Mouse (Mus musculus): ENCODE data around the gene Ccnt1. TPM values are rescaled to one million over a fixed set of nuclear protein-coding genes. Genes with fewer than 3 reads are reported as not detected.

Ccnt1 gene
- total RNA-seq, 1 experiment: 59.1 TPM

DNA sequence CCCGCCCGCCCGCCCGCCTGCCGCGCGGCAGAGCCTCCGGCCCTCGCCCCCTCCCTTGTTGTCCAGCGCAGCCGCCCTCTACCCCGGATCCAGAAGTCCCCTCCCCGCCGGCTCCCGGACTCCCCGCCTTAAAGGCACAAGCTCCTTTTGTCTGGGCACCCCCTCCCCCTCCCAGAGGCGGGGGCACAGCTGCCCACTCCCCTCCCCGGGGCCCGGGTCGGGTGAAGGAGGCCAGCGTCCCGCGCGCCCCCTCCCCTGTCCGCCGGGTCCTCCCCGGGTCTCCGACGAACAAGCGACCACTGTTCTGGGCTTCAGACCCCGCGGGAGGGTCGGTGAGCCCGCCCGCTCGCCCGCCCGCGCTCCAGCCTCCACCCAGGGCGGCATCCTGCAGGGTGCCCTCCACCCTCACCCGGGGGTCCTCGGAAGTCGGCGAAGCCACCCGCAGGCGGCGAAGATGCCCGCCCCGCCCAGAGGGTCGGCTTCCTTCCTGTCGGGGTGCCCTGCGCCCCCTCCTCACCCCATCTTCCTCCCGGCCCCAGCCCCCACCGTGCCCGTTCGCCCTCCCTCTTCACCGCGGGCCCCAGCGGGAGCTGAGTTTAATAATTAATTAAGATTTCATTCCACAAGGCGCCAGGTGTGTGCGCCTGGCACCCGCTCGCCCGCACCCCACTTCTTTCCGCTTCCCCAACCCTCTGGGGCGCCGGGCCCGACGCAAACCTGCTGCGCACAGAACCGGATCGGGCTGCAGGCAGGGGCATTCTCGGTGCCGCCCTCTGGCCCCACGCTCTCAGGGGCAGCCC, 38.8 kb upstream of the Ccnt1 start, which contains the start of gene Adcy6:
Gene Adcy6 (minus strand): TSS at position 746 of the 800 bp plus-strand sequence.
- H3K4me1 ChIP-seq (ENCODE audit: control insufficient read depth in 2 of 2, insufficient read depth in 2 of 2, low read length in 2 of 2, poor library complexity in 1 of 2): peaks cover 0 to 2% of the 10 kb centered on the region in 2 experiments; a peak in 1 of 4 replicates
- in situ Hi-C loops (cut with MboI; ENCODE audit: low sequenced_read_pairs in 2 of 2, unreplicated experiment in 2 of 2): no loop called here
- H3K4me3 ChIP-seq (ENCODE audit: insufficient read depth in 1 of 2, low read depth in 1 of 2, low read length in 2 of 2, poor library complexity in 1 of 2, severe bottlenecking in 1 of 2): peak within 1 kb of the TSS; percentile 84 to 85
- no peaks in the 10 kb centered on the region for H3K9me3 ChIP-seq (ENCODE audit: control insufficient read depth, insufficient read depth, low read depth, low read length)
- H3K9ac ChIP-seq (ENCODE audit: insufficient read depth, low read depth, low read length, poor library complexity, severe bottlenecking): peak within 1 kb of the TSS; percentile 68
- no peak for DNase-seq (ENCODE audit: low read depth, low spot score)
- TF ChIP-seq HCFC1 (IDR thresholded peaks at IDR 0.05; ENCODE audit: borderline replicate concordance, insufficient read depth, low read length) (no peak), ZC3H11A (IDR thresholded peaks at IDR 0.05; ENCODE audit: borderline replicate concordance, low read depth, low read length) (no peak), MAFK (IDR thresholded peaks at IDR 0.05; ENCODE audit: insufficient read depth, low read depth, low read length) (no peak), CHD2 (IDR thresholded peaks at IDR 0.05; ENCODE audit: low read depth, low read length) (no peak), ZNF384 (IDR thresholded peaks at IDR 0.05; ENCODE audit: low read depth, low read length) (no peak)
- no peak within 1 kb of the TSS for H3K27ac ChIP-seq (ENCODE audit: insufficient read depth, low read depth, low read length, poor library complexity, severe bottlenecking)
- no peaks in the 10 kb centered on the region for H3K36me3 ChIP-seq (ENCODE audit: control insufficient read depth, insufficient read depth, low read length, poor library complexity, severe bottlenecking)

DNA sequence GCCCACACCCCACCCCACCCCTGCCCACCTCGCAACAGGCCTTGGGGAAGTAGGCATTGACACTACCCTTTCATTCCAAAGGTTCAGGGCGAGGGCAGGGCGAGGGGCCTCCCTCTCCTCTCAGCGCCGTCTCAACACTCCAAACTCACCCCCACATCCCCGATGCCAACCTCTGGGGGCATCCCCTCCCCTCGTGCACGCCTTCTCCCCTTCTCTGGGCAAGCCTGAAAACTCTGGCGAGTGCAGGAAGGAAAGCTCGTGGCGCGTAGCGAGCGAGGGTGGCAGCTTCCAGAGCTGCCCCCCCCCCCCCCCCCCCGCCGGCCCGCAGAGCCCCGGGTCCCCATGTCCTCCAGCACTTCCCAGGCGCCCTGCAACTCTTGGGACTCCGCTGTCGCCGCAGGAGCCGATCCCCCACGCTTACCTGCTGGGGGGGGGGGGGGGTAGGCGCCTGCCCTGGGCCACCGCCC, 38.1 kb upstream of the Ccnt1 start:
- in situ Hi-C loops (cut with MboI; ENCODE audit: low sequenced_read_pairs in 2 of 2, unreplicated experiment in 2 of 2): no loop called here
- Histone ChIP-seq H3K9ac (ENCODE audit: insufficient read depth, low read depth, low read length, poor library complexity, severe bottlenecking) (peak overlapping the region; percentile 23; the same call in 1 of the 2 replicates), H3K9me3 (ENCODE audit: control insufficient read depth, insufficient read depth, low read depth, low read length) (no peaks in the 10 kb centered on the region), H3K36me3 (ENCODE audit: control insufficient read depth, insufficient read depth, low read length, poor library complexity, severe bottlenecking) (no peaks in the 10 kb centered on the region), H3K4me1 (ENCODE audit: control insufficient read depth in 2 of 2, insufficient read depth in 2 of 2, low read length in 2 of 2, poor library complexity in 1 of 2) (peaks cover 0 to 6% of the 10 kb centered on the region in 2 experiments; a peak in 1 of 4 replicates), H3K27ac (ENCODE audit: insufficient read depth, low read depth, low read length, poor library complexity, severe bottlenecking) (no peak overlapping the region), H3K4me3 (ENCODE audit: insufficient read depth in 1 of 2, low read depth in 1 of 2, low read length in 2 of 2, poor library complexity in 1 of 2, severe bottlenecking in 1 of 2) (peak overlapping the region; percentile 84 to 85)
- no peak for DNase-seq (ENCODE audit: low read depth, low spot score)
- TF ChIP-seq ZNF384 (IDR thresholded peaks at IDR 0.05; ENCODE audit: low read depth, low read length) (no peak), ZC3H11A (IDR thresholded peaks at IDR 0.05; ENCODE audit: borderline replicate concordance, low read depth, low read length) (no peak), HCFC1 (IDR thresholded peaks at IDR 0.05; ENCODE audit: borderline replicate concordance, insufficient read depth, low read length) (no peak), MAFK (IDR thresholded peaks at IDR 0.05; ENCODE audit: insufficient read depth, low read depth, low read length) (no peak), CHD2 (IDR thresholded peaks at IDR 0.05; ENCODE audit: low read depth, low read length) (no peak)

DNA sequence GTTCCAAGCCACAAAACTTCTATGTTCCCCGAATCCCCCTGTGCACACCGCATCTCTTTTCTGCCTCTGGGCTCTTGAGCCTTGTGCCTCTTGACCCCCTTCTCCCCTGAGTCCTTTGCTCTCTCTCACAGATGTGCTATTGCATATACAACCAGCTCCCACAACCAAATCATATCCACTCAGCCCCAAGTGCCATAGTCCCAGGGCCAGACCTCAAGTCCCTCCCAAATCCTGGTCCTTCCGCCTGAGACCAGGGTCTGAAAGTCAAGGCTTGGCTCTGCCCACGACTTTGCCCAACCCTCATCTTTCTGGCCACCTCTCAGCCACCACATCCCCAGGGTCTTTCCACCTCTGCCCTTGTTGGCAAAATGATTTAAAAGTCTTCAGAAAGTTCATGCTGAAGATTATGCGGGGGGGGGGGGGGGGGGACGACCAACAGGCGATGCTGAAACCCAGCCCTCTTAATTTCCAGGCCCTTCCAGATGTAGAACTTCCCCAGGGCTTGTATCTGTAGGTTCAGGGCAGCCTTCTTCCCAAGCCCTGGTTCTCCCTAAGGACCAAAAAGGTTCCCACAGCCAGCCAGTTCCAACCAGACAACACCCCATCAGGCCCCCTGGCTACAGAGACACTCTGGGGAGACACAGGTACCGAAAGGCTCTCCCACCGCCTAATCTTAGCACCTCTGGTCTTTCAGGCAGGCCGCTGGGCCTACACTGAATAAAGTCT, 37.5 kb upstream of the Ccnt1 start:
- DNase-seq (ENCODE audit: low read depth, low spot score): no peak

DNA sequence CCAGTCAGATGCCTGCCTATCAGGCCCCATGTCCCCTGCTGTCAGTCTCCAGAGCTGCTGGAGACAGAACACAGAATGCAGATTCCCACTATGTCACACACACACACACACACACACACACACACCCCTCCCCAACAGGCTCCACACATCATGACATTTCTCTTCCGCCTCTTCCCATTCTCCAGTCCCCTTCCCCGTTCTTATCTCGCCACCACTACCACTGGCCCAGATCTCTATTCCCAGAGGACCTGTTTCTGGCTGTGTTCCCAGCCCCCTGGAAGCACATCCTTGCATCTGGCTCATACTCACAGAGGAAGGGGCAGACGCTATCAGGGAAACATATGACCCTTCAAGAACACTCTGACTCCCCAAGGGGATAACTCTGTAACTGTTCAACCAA, 36.8 kb upstream of the Ccnt1 start:
- no peak for TF ChIP-seq HCFC1 (IDR thresholded peaks at IDR 0.05; ENCODE audit: borderline replicate concordance, insufficient read depth, low read length)
- no peak for TF ChIP-seq ZNF384 (IDR thresholded peaks at IDR 0.05; ENCODE audit: low read depth, low read length)
- no peak for TF ChIP-seq ZC3H11A (IDR thresholded peaks at IDR 0.05; ENCODE audit: borderline replicate concordance, low read depth, low read length)
- Histone ChIP-seq H3K36me3 (ENCODE audit: control insufficient read depth, insufficient read depth, low read length, poor library complexity, severe bottlenecking) (no peaks in the 10 kb centered on the region), H3K4me1 (ENCODE audit: control insufficient read depth in 2 of 2, insufficient read depth in 2 of 2, low read length in 2 of 2, poor library complexity in 1 of 2) (peaks cover 0 to 15% of the 10 kb centered on the region in 2 experiments; a peak in 3 of 4 replicates), H3K27ac (ENCODE audit: insufficient read depth, low read depth, low read length, poor library complexity, severe bottlenecking) (no peak overlapping the region), H3K9me3 (ENCODE audit: control insufficient read depth, insufficient read depth, low read depth, low read length) (no peaks in the 10 kb centered on the region), H3K4me3 (ENCODE audit: insufficient read depth in 1 of 2, low read depth in 1 of 2, low read length in 2 of 2, poor library complexity in 1 of 2, severe bottlenecking in 1 of 2) (no peak overlapping the region), H3K9ac (ENCODE audit: insufficient read depth, low read depth, low read length, poor library complexity, severe bottlenecking) (no peak overlapping the region)
- in situ Hi-C loops (cut with MboI; ENCODE audit: low sequenced_read_pairs in 2 of 2, unreplicated experiment in 2 of 2): no loop called here
- DNase-seq (ENCODE audit: low read depth, low spot score): no peak

More for the DNA sequence above, 37.5 kb upstream of the Ccnt1 start:
- Histone ChIP-seq H3K4me3 (ENCODE audit: insufficient read depth in 1 of 2, low read depth in 1 of 2, low read length in 2 of 2, poor library complexity in 1 of 2, severe bottlenecking in 1 of 2) (peak overlapping the region; percentile 84 to 85; a peak in 3 of 4 replicates), H3K9ac (ENCODE audit: insufficient read depth, low read depth, low read length, poor library complexity, severe bottlenecking) (no peak overlapping the region; the same call in 1 of the 2 replicates), H3K9me3 (ENCODE audit: control insufficient read depth, insufficient read depth, low read depth, low read length) (no peaks in the 10 kb centered on the region), H3K4me1 (ENCODE audit: control insufficient read depth in 2 of 2, insufficient read depth in 2 of 2, low read length in 2 of 2, poor library complexity in 1 of 2) (peaks cover 0 to 12% of the 10 kb centered on the region in 2 experiments; a peak in 3 of 4 replicates), H3K36me3 (ENCODE audit: control insufficient read depth, insufficient read depth, low read length, poor library complexity, severe bottlenecking) (no peaks in the 10 kb centered on the region), H3K27ac (ENCODE audit: insufficient read depth, low read depth, low read length, poor library complexity, severe bottlenecking) (no peak overlapping the region)
- in situ Hi-C loops (cut with MboI; ENCODE audit: low sequenced_read_pairs in 2 of 2, unreplicated experiment in 2 of 2): no loop called here
- TF ChIP-seq CHD2 (IDR thresholded peaks at IDR 0.05; ENCODE audit: low read depth, low read length): no peak
- no peak for TF ChIP-seq HCFC1 (IDR thresholded peaks at IDR 0.05; ENCODE audit: borderline replicate concordance, insufficient read depth, low read length)
- no peak for TF ChIP-seq ZC3H11A (IDR thresholded peaks at IDR 0.05; ENCODE audit: borderline replicate concordance, low read depth, low read length)
- no peak for TF ChIP-seq ZNF384 (IDR thresholded peaks at IDR 0.05; ENCODE audit: low read depth, low read length)
- TF ChIP-seq MAFK (IDR thresholded peaks at IDR 0.05; ENCODE audit: insufficient read depth, low read depth, low read length): no peak

All from ES-E14 (cell line).